Mouse (Mus musculus) forebrain, embryonic 10.5 days (tissue): ENCODE data around the gene Sh3bgrl. TPM values are rescaled to one million over a fixed set of nuclear protein-coding genes. Genes with fewer than 3 reads are reported as not detected.

Source experiments
- DNase-seq: peaks from one replicate; pipeline ENCODE4 v3.0.0-alpha.2; 2017; ENCODE audit warnings: low spot score; ENCODE audit errors: extremely low spot score
- H3K27ac ChIP-seq: fragments of 300-500 bp; sonication (generic); 2 replicates; pipeline ENCODE4 v1.5.1; 2016; ENCODE audit warnings: mild to moderate bottlenecking
- H3K27me3 ChIP-seq: fragments of 300-500 bp; sonication (generic); 2 replicates; pipeline ENCODE4 v1.6.1; 2016; ENCODE audit warnings: mild to moderate bottlenecking; ENCODE audit not compliant: poor library complexity, severe bottlenecking
- H3K36me3 ChIP-seq: fragments of 300-500 bp; sonication (generic); replicated peaks from 2 replicates; pipeline ENCODE4 v1.6.1; 2016; ENCODE audit warnings: mild to moderate bottlenecking, moderate library complexity
- H3K4me1 ChIP-seq: fragments of 300-500 bp; sonication (generic); 2 replicates; pipeline ENCODE4 v1.6.1; 2016
- H3K4me3 ChIP-seq: fragments of 300-500 bp; sonication (generic); 2 replicates; pipeline ENCODE4 v1.5.1; 2016; ENCODE audit warnings: mild to moderate bottlenecking, moderate library complexity
- H3K9me3 ChIP-seq: fragments of 300-500 bp; sonication (generic); 2 replicates; pipeline ENCODE4 v1.6.1; 2016; ENCODE audit warnings: mild to moderate bottlenecking, moderate library complexity
- WGBS: fragments of 180-500 bp; shearing (Covaris S2); methylation state at CpG from one replicate; pipeline ENCODE4 v1.1.7; 2016; 5-methylcytosine and 5-hydroxymethylcytosine counted together
- polyA plus RNA-seq: library from polyadenylated mRNA; unstranded; fragments of >200 nt; fragmentation: Nextera tagmentation; extraction: Ambion mirVana; gene quantifications from 2 replicates; pipeline ENCODE4 v1.2.1, GENCODE M21; 2016

The Sh3bgrl gene
- polyA plus RNA-seq, 1 experiment from 2014 or later = 160 TPM

DNA sequence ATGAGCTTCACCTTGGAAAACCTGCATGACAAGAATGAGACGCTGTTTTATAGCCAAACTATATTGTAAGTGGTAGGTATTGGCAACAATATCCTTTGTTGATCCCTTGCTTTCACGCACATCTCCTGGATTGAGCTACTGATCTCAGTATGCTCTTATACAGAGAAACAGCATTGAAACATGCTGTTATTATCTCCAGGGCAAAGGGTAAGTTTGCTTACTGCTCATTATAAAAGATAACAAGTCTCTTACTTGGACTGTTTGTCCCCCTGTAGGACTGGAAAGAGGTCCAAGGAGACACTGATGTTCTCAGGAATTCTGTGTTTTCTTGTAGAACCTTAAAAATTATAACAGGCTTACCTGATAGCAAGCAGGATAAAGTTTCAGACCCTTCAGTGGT is 41.7 kb downstream of the Sh3bgrl start:
- no peak for DNase-seq
- H3K4me1 ChIP-seq = no peaks in the 10 kb centered on the region
- H3K27me3 ChIP-seq = no peaks in the 10 kb centered on the region
- H3K36me3 ChIP-seq = no peaks in the 10 kb centered on the region
- no peak overlapping the region for H3K27ac ChIP-seq
- 89% methylated on average over 2 of the region's 2 CpGs for WGBS
- H3K4me3 ChIP-seq = no peak overlapping the region
- no peaks in the 10 kb centered on the region for H3K9me3 ChIP-seq

DNA sequence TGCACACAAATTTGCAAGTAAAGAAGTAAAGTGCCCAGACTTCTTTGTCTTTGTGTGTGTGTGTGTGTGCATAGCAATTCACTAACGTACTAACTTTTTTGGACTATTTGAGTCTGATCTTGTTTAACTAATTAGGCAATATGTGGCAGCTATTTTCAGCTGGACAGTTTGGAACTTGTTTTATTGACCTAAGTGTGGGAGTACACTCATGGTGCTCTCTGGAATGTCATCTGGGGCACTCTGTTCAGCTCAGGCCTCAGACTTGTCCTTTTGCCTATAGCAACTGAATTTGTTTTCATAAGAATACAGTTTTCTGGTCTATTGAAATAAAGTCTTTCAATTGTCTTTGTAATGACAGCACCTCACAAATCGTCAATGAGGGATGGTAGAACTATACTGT is 42.1 kb downstream of the Sh3bgrl start:
- H3K27ac ChIP-seq = no peak overlapping the region
- no peaks in the 10 kb centered on the region for H3K4me1 ChIP-seq
- H3K4me3 ChIP-seq = no peak overlapping the region
- H3K27me3 ChIP-seq = no peaks in the 10 kb centered on the region
- 85% methylated on average over 2 of the region's 2 CpGs for WGBS
- no peaks in the 10 kb centered on the region for H3K36me3 ChIP-seq
- DNase-seq = no peak
- H3K9me3 ChIP-seq = no peaks in the 10 kb centered on the region

DNA sequence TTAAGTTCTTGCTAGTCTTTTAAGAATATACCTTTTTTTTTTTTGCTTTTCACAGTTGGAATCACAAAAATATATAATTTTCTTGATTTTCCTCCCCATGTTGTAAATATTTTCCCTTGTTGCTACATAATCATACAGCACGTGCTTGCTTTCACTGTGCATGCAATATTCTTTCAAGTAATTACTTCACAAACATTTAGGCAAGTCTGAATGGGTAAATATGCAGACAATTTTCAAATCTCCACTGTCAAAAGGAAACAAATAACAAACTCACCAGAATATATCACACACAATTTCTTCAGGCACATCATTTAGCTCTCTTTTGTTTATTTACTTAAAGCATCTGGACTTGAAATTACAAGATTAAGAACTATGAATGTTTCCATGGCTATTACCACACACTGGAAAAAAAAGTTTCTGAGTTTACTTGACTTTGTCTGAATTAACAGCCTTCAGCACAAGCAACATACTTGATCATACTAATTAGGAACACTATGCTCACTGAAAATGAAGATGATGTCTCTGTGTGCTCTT is 46.2 kb downstream of the Sh3bgrl start:
- Histone ChIP-seq H3K27me3 (no peaks in the 10 kb centered on the region), H3K27ac (no peak overlapping the region), H3K4me3 (no peak overlapping the region), H3K4me1 (no peaks in the 10 kb centered on the region), H3K9me3 (no peaks in the 10 kb centered on the region), H3K36me3 (no peaks in the 10 kb centered on the region)
- WGBS = 83% methylated on average over 1 of the region's 1 CpGs
- DNase-seq = no peak

DNA sequence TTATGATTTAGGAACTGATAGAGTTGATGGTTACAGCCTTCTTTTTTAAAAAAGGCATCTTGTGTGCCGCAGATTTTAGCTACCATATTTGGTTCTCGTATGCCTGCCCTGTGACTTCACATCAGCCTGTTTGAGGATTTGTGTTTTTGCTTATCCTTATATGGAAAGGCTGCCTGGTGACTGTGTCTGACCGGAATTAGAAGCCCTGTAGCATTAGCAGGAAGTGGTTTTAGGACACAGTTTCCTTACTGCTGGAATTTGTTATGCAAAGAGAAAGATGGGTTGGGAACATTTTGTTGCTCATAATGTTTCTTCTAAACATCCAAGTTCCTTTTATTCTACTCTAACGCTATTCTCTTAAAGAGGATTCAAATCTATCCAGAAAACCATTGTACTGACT is 47.1 kb downstream of the Sh3bgrl start:
- H3K4me3 ChIP-seq = no peak overlapping the region
- DNase-seq = no peak
- 86% methylated on average over 4 of the region's 4 CpGs for WGBS

DNA sequence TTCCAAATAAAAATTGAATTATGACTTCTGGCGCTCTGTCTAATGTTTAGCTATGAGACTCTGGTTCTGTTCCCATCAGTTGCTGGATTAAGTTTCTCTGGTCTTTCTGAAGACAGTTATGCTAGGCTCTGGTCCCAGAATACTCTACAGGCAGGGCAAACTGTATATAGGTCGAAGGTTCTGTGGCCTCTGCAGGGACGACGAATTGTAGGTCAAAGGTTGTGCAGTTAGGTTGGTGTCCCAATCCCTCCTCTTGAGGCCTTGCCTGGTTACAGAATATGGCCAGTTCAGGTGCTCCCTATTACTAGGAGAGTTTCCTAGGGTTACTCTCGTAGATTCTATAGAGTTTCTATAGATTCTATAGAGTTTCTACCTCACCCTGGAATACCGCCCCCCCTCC is 50.6 kb downstream of the Sh3bgrl start:
- no peaks in the 10 kb centered on the region for H3K4me1 ChIP-seq
- no peak overlapping the region for H3K4me3 ChIP-seq
- H3K27ac ChIP-seq = no peak overlapping the region
- no peaks in the 10 kb centered on the region for H3K9me3 ChIP-seq
- no peak for DNase-seq
- H3K36me3 ChIP-seq = no peaks in the 10 kb centered on the region
- no peaks in the 10 kb centered on the region for H3K27me3 ChIP-seq
- 85% methylated on average over 6 of the region's 6 CpGs for WGBS

More for the DNA sequence above, 47.1 kb downstream of the Sh3bgrl start:
- H3K36me3 ChIP-seq = no peaks in the 10 kb centered on the region
- H3K27ac ChIP-seq = no peak overlapping the region
- no peaks in the 10 kb centered on the region for H3K4me1 ChIP-seq
- no peaks in the 10 kb centered on the region for H3K9me3 ChIP-seq
- H3K27me3 ChIP-seq = no peaks in the 10 kb centered on the region

DNA sequence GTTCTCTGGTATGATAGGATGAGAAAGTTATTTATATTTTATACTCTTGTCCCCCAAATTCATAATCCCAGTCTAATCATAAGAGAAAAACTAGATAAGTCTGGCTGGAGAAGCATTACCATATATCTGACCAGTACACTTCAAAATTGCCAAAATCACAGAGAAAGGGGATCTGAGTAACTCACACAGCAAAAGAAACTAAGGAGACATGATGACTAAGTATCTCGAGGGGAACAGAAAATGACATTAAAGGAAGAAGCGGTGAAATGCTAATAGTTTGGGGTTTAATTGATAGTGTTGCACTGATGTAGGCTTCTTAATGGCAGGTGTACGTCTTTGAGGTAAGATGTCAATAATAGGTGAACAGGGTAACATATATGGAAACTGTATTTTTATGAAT is 51.9 kb downstream of the Sh3bgrl start:
- H3K4me3 ChIP-seq = no peak overlapping the region
- H3K27ac ChIP-seq = no peak overlapping the region
- no peaks in the 10 kb centered on the region for H3K27me3 ChIP-seq
- no peak for DNase-seq
- H3K36me3 ChIP-seq = no peaks in the 10 kb centered on the region
- 89% methylated on average over 3 of the region's 3 CpGs for WGBS
- H3K4me1 ChIP-seq = no peaks in the 10 kb centered on the region
- H3K9me3 ChIP-seq = no peaks in the 10 kb centered on the region

DNA sequence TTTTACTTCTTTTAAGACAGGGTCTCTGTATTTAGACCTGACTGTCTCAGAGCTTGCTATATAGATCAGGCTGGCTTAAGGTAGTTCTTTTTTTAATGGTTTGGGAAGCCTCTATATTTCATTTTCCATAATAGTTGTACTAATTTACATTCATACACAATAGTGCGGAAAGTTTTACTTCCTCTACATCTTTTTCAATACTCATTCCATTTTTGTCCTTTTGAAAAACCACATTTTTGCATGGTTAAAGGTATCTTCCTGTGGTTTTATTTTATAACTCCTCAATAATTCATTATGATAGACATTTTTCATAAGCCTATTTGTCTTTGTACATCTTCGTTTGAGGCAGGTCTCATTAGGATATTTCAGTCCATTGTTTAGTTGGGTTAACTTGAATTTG is 56.1 kb downstream of the Sh3bgrl start:
- Histone ChIP-seq H3K4me1 (no peaks in the 10 kb centered on the region), H3K4me3 (no peak overlapping the region), H3K36me3 (peaks cover 8% of the 10 kb centered on the region), H3K9me3 (no peaks in the 10 kb centered on the region), H3K27ac (no peak overlapping the region), H3K27me3 (no peaks in the 10 kb centered on the region)
- WGBS = 96% methylated on average over 2 of the region's 2 CpGs
- DNase-seq = no peak

DNA sequence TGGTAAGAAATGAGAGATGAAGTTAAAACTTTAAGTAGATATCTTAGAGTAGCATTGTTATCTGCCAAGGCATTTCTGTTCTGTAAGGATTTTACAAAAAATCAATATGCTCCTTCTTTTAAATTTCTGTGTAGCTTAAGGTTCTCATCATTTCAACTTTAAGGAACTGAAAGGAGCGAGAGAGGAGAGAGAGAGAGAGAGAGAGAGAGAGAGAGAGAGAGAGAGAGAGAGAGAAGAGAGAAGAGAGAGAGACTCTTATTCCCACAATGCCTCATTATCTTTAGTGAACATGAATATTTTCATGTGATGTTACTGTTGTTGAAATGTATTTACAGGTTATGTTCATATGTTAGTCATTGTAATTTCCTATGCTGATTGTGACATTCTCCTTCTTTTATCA is 65.2 kb downstream of the Sh3bgrl start:
- no peaks in the 10 kb centered on the region for H3K9me3 ChIP-seq
- no peak for DNase-seq
- H3K4me3 ChIP-seq = no peak overlapping the region
- H3K27me3 ChIP-seq = no peaks in the 10 kb centered on the region
- H3K27ac ChIP-seq = no peak overlapping the region
- 0 out of 2 replicates have a peak, but pooled peaks cover 2% of the 10 kb centered on the region for H3K36me3 ChIP-seq
- no peaks in the 10 kb centered on the region for H3K4me1 ChIP-seq
- 92% methylated on average over 1 of the region's 1 CpGs for WGBS

DNA sequence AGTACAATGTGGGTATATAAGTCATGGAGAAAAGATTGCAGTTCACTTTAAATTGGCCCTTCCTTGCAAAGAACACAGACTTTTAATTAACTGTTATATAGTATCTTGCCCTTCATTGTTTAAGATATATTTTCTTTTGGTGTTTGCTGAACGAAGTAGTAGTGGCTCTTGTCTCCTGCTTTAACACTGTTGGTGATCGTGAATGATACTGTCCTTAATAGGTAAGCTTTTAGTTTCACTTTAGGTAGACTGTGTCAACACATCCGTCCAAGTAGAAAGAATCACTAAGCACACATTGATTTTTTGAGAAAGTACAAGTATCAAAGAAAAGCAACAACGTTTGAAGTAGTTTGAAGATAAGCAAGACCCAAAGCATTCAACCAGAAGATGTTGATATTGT is 65.7 kb downstream of the Sh3bgrl start:
- no peak for DNase-seq
- Histone ChIP-seq H3K27ac (no peak overlapping the region), H3K9me3 (no peaks in the 10 kb centered on the region), H3K36me3 (0 out of 2 replicates have a peak, but pooled peaks cover 2% of the 10 kb centered on the region), H3K4me3 (no peak overlapping the region), H3K27me3 (no peaks in the 10 kb centered on the region), H3K4me1 (no peaks in the 10 kb centered on the region)
- WGBS = 85% methylated on average over 4 of the region's 4 CpGs

DNA sequence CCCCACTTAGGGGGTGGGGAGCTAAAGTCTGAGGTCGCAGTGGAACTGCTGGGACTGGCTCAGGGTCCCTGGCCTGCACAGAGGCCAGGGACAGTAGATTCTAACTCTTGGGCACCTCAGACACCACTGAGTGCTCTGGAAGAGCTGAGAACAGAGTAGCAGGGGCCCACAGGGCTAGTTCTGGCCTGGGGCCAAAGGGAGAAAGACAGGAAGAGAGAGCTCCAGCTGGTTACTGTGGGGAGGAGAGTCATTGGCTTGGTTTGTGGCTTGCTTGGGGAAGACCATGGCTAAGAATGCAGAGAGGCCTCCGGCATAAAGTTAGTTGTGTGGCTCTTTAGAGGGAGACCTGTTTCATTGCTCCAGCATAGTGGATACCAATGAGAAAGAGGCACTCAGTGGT is 79.9 kb downstream of the Sh3bgrl start:
- Histone ChIP-seq H3K4me1 (no peaks in the 10 kb centered on the region), H3K27me3 (no peaks in the 10 kb centered on the region), H3K27ac (no peak overlapping the region), H3K36me3 (no peaks in the 10 kb centered on the region), H3K4me3 (no peak overlapping the region), H3K9me3 (no peaks in the 10 kb centered on the region)
- 78% methylated on average over 2 of the region's 2 CpGs for WGBS
- DNase-seq = no peak

DNA sequence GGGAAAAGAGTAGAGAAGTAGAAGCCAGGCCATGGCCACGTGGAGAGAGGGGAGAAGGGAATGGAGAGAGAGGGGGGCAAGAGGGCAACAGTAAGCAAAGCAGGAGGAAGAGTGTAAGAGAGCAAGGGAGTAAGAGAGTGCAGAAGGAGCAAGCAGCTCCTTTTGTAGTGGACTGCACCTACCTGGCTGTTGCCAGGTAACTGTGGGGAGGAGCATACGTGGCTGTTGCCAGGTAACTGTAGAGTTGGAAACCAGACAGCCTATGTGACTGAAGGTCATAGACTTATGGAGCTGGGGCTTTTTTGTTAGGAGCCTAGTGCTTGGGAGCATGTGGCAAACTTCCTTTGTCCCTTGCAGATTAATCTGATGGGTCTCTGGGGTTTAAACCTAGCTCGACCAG is 80.3 kb downstream of the Sh3bgrl start:
- Histone ChIP-seq H3K36me3 (no peaks in the 10 kb centered on the region), H3K4me1 (no peaks in the 10 kb centered on the region), H3K27ac (no peak overlapping the region), H3K9me3 (no peaks in the 10 kb centered on the region), H3K27me3 (no peaks in the 10 kb centered on the region), H3K4me3 (no peak overlapping the region)
- no peak for DNase-seq
- 26% methylated on average over 3 of the region's 3 CpGs for WGBS

DNA sequence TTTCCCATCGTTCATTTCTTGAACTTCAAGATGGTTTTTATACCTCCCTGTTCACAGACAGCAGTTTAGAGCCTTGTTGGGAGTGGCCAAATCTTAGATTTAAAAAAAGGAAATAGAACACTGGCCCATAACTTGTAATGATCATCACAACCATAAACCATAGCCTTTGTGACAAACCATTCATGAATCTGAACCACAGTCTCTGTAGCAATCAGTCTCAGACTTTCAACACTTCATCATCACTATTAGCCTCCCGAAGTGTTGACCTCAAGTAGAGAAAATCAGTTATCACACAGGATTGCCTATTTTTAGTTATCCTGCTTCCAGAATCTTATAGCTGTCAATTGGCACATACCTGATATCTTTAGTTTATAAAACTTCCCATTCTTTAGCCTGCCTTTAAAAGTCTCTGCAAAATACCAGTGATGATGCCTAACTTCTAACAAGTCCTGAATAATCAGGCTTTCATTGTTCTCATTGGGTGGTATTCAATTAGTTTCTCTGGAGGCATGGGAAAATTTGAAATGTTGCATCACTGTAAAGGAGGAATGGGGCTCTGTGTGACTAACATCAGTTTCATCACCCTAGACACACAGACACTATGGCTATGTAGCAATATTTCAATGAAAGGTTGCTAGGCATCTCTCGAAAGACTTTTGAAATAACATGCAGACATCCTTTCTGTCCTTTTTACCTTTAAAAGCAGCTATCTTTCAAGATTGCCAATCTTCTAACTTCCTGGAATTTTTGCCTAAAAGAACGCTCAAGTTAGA is 89.7 kb downstream of the Sh3bgrl start:
- H3K36me3 ChIP-seq = no peaks in the 10 kb centered on the region
- no peak overlapping the region for H3K27ac ChIP-seq
- no peaks in the 10 kb centered on the region for H3K27me3 ChIP-seq
- no peaks in the 10 kb centered on the region for H3K4me1 ChIP-seq
- no peaks in the 10 kb centered on the region for H3K9me3 ChIP-seq
- WGBS = 90% methylated on average over 4 of the region's 4 CpGs
- no peak overlapping the region for H3K4me3 ChIP-seq
- DNase-seq = no peak

DNA sequence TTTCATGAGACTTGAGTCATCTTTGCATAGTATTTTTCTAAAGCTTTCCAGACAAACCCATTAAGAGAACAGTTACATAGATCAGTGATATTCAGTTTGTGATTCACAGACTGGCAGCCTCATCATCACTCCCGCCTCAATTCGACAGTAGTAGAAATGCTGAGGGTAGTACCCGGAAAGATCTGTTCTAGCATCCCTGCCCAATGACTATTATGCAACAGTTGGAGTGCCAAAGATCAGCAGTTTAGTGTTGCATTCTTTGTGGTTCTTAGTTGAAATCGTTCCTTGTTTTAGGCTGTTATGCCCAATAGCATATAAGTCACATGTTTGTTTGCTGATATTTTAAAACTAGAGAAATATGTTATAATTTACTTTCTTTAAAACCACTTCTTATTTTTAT is 94.4 kb downstream of the Sh3bgrl start:
- H3K27ac ChIP-seq = no peak overlapping the region
- 88% methylated on average over 4 of the region's 4 CpGs for WGBS
- no peaks in the 10 kb centered on the region for H3K4me1 ChIP-seq
- no peak for DNase-seq
- no peaks in the 10 kb centered on the region for H3K36me3 ChIP-seq
- no peaks in the 10 kb centered on the region for H3K27me3 ChIP-seq
- no peak overlapping the region for H3K4me3 ChIP-seq
- H3K9me3 ChIP-seq = no peaks in the 10 kb centered on the region
